Mouse (Mus musculus): ENCODE measurements around the gene Arid5a. TPM values are rescaled to one million over a fixed set of nuclear protein-coding genes. Genes with fewer than 3 reads are reported as not detected.

Arid5a gene
- 5.3 and 6.2 TPM in 2 replicates for polyA plus RNA-seq (2021; fragmentation: Nextera tagmentation)
- long read RNA-seq, experiment 1, full-length matches to known transcripts: 53 of 57 reads
- long read RNA-seq, experiment 1, partial matches to known transcripts: 0 of 57 reads
- long read RNA-seq, experiment 1, other reads (novel, unspliced or antisense): 4 of 57 reads
- long read RNA-seq, experiment 2, full-length matches to known transcripts: 1 of 4 reads
- long read RNA-seq, experiment 2, partial matches to known transcripts: 2 of 4 reads
- long read RNA-seq, experiment 2, other reads (novel, unspliced or antisense): 1 of 4 reads

DNA sequence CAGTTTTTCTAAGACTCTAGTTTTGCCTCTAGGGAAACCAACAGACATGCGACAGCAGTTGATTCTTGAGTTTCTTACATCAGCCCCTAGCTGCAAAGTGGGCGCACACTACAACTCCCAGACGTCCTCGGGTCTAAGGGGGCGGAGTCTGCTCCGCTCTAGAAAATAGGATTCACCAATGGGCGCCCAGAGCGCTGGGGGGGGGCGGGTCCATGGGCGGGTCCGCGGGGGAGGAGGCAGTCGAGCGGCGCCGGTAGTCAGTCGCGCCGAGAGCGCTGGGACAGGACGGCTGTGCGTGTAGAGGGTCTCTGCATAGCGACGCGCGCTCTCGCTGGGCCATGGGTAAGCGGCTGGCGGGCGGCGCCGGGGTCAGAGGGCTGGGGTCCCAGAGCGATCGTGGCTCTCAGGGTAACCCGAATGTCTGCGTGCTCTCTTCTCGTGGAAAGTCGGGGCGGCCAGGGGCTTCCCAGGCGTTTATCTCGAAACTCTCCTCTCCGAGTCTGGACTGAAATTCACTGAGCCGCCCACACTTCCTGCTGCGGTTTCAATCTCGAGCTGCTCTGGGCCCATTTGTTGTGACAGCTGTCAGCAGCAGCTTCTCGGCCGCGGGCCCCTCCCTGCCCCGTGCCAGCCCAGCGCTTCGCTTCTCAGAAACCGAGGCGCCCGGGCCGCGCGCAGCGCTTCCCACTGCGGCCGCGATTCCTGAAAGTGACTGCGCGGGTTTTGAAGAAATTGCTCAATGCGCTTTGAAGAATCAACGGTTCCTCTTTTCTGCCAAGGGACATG is at the start of gene Arid5a:
Gene Arid5a (plus strand): TSS at position 239 of the 786 bp plus-strand sequence.

DNA sequence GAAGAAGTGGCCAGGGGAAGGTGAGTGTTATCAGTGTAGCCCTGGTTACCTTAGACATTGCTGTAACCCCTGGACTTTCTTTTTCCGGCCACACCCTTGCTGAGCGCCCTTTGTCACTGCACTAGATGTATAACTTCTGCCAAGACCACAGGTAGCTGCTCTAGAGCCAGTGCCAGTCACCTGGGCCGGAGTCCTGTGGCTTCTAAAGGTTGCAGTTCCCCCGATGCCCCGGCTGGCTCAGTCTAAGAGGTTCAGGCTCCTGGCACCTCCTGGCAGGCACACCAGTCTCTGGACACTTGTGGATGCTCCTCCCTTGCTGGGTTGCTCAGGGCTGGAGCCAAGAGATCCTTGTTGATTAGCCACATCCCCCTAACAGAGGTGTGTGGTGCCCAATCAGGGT is 33.1 kb upstream of the Arid5a start, which contains the start of gene Neurl3:
Gene Neurl3 (minus strand): TSS at position 225 of the 400 bp plus-strand sequence.

DNA sequence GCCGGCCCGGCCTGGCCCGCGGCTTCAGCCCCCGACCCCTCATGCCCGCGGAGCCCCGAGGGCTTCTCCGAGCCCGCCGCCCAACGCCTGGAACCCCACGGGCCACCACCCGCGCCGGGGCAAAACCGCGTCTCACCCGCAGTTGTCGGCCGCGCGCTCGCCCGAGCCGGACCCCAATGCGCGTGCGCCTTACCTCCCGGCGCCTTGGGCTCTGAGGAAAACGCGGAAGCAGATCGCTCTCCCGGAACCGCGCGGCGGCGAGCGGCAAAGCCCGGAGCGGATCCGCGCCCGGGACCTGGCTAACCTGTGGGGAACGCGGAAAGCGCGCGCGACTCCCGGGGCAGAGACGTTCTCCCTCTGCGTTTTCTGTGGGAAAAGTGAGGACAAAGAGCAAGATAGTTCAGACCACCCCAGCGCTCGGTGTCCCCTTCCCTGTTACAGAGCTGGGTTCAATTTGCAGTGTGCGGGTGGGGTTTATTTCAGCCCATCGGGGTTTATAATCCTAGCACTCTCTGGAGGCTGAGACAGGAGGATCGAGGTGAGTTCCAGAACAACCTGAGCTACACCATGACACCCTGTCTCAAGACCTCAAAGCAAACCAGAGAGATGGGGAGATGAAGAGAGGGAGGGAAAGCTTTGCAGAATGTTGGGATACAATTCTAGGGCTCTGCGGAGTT is 61.6 kb downstream of the Arid5a start, which contains the start of gene Kansl3:
Gene Kansl3 (minus strand): TSS at position 213 of the 677 bp plus-strand sequence.

DNA sequence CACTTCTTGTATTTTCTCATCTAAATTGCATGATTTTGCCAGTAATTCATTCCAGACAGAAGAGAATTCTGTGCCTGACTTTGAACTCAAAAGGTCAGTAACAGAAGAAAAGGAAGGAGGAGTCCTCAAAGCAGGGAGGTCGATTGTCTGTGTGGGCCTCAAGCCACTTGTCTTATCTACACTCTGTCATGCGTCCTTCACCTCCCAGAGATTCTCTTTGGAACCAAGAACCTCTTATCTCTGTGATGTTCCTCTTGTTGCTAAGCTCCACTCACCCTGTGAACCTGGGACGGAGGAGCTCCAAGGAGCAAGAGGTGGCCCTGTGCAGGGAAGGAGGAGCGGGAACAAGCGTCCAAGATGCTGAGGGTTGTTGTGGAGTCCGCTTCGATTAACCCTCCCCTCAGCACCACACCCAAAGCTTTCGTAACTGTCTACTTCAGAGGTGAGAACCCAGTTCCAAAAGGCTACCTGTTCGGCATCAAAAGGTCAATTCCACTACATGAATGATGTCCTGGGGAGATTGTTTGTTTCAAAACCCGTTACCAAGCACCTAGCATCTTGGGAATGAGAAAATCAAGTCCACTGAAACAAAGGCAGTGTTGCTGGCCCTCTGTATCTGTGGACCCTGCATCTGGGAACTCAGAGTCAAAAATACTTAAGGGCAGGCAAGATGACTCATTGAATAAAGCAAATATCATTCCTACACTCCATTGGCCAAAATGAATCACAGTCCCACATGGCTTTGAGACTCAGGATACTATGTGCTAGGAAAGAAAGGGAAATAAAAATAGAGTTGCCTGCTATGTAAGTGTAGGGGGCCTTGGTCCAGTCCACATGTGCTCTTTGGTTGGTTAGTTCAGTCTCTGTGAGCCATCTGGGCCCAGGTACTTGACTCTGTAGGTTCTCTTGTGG is 64.7 kb downstream of the Arid5a start, which contains the start of gene Fer1l5:
Gene Fer1l5 (plus strand): TSS at position 358 of the 912 bp plus-strand sequence.

Other genes starting within 250 kb of the Arid5a start
- 2.4 and 3.2 TPM in 2 replicates for gene Hs6st1, start 239.3 kb upstream of the Arid5a start, polyA plus RNA-seq (2021; fragmentation: Nextera tagmentation)
- 5.0 TPM in 2 replicates for gene Uggt1, start 63.0 kb upstream of the Arid5a start, polyA plus RNA-seq (2021; fragmentation: Nextera tagmentation)
- 0.37 and 0.41 TPM in 2 replicates for gene Neurl3, start 33.1 kb upstream of the Arid5a start, polyA plus RNA-seq (2021; fragmentation: Nextera tagmentation)
- 24.8 and 28.6 TPM in 2 replicates for gene Kansl3, start 61.4 kb downstream of the Arid5a start, polyA plus RNA-seq (2021; fragmentation: Nextera tagmentation)
- 0.26 and 0.71 TPM in 2 replicates for gene Fer1l5, start 64.6 kb downstream of the Arid5a start, polyA plus RNA-seq (2021; fragmentation: Nextera tagmentation)
- gene Lman2l, start 137.5 kb downstream of the Arid5a start, polyA plus RNA-seq (2021; fragmentation: Nextera tagmentation): 27.2 and 32.8 TPM in 2 replicates
- gene Cnnm4, start 163.9 kb downstream of the Arid5a start, polyA plus RNA-seq (2021; fragmentation: Nextera tagmentation): 15.2 and 15.3 TPM in 2 replicates
- 3.1 and 3.3 TPM in 2 replicates for gene Cnnm3, start 204.1 kb downstream of the Arid5a start, polyA plus RNA-seq (2021; fragmentation: Nextera tagmentation)
- 0.32 and 1.3 TPM in 2 replicates for gene Ankrd23, start 229.2 kb downstream of the Arid5a start, polyA plus RNA-seq (2021; fragmentation: Nextera tagmentation)
- gene Gm42417, start 231.7 kb downstream of the Arid5a start, polyA plus RNA-seq (2021; fragmentation: Nextera tagmentation): 0.17 TPM in 1 of 2 replicates, not detected in the other
- 18.0 and 22.5 TPM in 2 replicates for gene Ankrd39, start 239.7 kb downstream of the Arid5a start, polyA plus RNA-seq (2021; fragmentation: Nextera tagmentation)